Mouse (Mus musculus): ENCODE measurements around the gene Tbc1d10b.

The Tbc1d10b gene

GRCm38 (mm10) chr7:127224616-127225015, 16.3 kb upstream of the Tbc1d10b start:
- no peak for DNase-seq

GRCm38 (mm10) chr7:127223515-127224478, 15.5 kb upstream of the Tbc1d10b start:
- no peak for DNase-seq

- DNase-seq: no peak
Observed at GRCm38 (mm10) chr7:127223106-127223505, 14.8 kb upstream of the Tbc1d10b start.

GRCm38 (mm10) chr7:127220440-127220839, 12.2 kb upstream of the Tbc1d10b start:
- DNase-seq: no peak

- no peak for DNase-seq
Observed at GRCm38 (mm10) chr7:127218670-127219069, 10.4 kb upstream of the Tbc1d10b start.

GRCm38 (mm10) chr7:127217901-127218642, 9.8 kb upstream of the Tbc1d10b start:
- no peak for DNase-seq

GRCm38 (mm10) chr7:127217475-127217874, 9.2 kb upstream of the Tbc1d10b start:
- DNase-seq: no peak

- no peak for DNase-seq
Observed at GRCm38 (mm10) chr7:127216307-127216706, 8.0 kb upstream of the Tbc1d10b start.

- peak; percentile 77 for DNase-seq
Observed at GRCm38 (mm10) chr7:127214981-127215871, 7.0 kb upstream of the Tbc1d10b start.

GRCm38 (mm10) chr7:127214521-127214920, 6.3 kb upstream of the Tbc1d10b start:
- no peak for DNase-seq

- no peak for DNase-seq
Observed at GRCm38 (mm10) chr7:127213930-127214329, 5.7 kb upstream of the Tbc1d10b start.

- peak; percentile 65 for DNase-seq
Observed at GRCm38 (mm10) chr7:127213485-127213884, 5.2 kb upstream of the Tbc1d10b start.

GRCm38 (mm10) chr7:127212432-127213250, 4.4 kb upstream of the Tbc1d10b start:
- DNase-seq: no peak

GRCm38 (mm10) chr7:127211014-127211745, 2.9 kb upstream of the Tbc1d10b start:
- DNase-seq: no peak

GRCm38 (mm10) chr7:127210266-127210665, 2.0 kb upstream of the Tbc1d10b start:
- DNase-seq: no peak

- DNase-seq: no peak
Observed at GRCm38 (mm10) chr7:127209851-127210250, 1.6 kb upstream of the Tbc1d10b start.

GRCm38 (mm10) chr7:127208553-127209438, 528 bp upstream of the Tbc1d10b start, which contains the start of gene Mylpf:
Gene Mylpf, plus strand, starts transcription at chr7:127208890.
- peak; percentile 98 for DNase-seq

GRCm38 (mm10) chr7:127207374-127208294, 634 bp downstream of the Tbc1d10b start:
- DNase-seq: no peak

GRCm38 (mm10) chr7:127206606-127207005, 1.7 kb downstream of the Tbc1d10b start:
- DNase-seq: peak; percentile 30

Measured in lung, postnatal 36 days (tissue).